Mouse (Mus musculus) lung, embryonic 14.5 days (tissue): ENCODE measurements at regions not wholly inside any gene's neighbourhood (a gene's known extent, or its start where the extent isn't known, plus 50 kb on each side); places are given as distances from the start of the nearest gene placed in this dataset.
A peak's percentile ranks its signal among the peaks of the same experiment; 100 is the strongest.

ENCODE experiments used
- ATAC-seq: fragments of 200-750 bp; cut with Nextera tagmentation; 2 replicates; pipeline ENCODE4 v1.8.0; 2017; ENCODE audit warnings: mild to moderate bottlenecking, moderate TSS enrichment, moderate library complexity; ENCODE audit not compliant: insufficient read depth
- DNase-seq: peaks from one replicate; pipeline ENCODE4 v3.0.0-alpha.2; 2015
- H3K27ac ChIP-seq: fragments of 300-500 bp; sonication (generic); 2 replicates; pipeline ENCODE4 v1.5.1; 2014; ENCODE audit warnings: low read depth, mild to moderate bottlenecking, moderate library complexity
- H3K27me3 ChIP-seq: fragments of 300-500 bp; sonication (generic); 2 replicates; pipeline ENCODE4 v1.6.1; 2014; ENCODE audit warnings: low read length, control low read depth; ENCODE audit not compliant: insufficient read depth
- H3K36me3 ChIP-seq: fragments of 300-500 bp; sonication (generic); 2 replicates; pipeline ENCODE4 v1.6.1; 2014; ENCODE audit warnings: control low read depth; ENCODE audit not compliant: insufficient read depth
- H3K4me1 ChIP-seq: fragments of 300-500 bp; sonication (generic); 2 replicates; pipeline ENCODE4 v1.6.1; 2014; ENCODE audit warnings: antibody characterized with exemption, control low read depth; ENCODE audit not compliant: insufficient read depth
- H3K4me2 ChIP-seq: fragments of 300-500 bp; sonication (generic); 2 replicates; pipeline ENCODE4 v1.6.1; 2014; ENCODE audit warnings: mild to moderate bottlenecking
- H3K4me3 ChIP-seq: fragments of 300-500 bp; sonication (generic); 2 replicates; pipeline ENCODE4 v1.5.1; 2014; ENCODE audit warnings: low read depth, low read length
- H3K9ac ChIP-seq: fragments of 300-500 bp; sonication (generic); 2 replicates; pipeline ENCODE4 v1.6.1; 2014
- H3K9me3 ChIP-seq: fragments of 300-500 bp; sonication (generic); 2 replicates; pipeline ENCODE4 v1.6.1; 2016; ENCODE audit warnings: low read depth, low read length, control low read depth
- CTCF ChIP-seq: IDR thresholded peaks from 2 replicates; pipeline ENCODE4 v1.5.1; 2016; ENCODE audit warnings: antibody characterized with exemption, low read depth
- WGBS: fragments of 180-500 bp; shearing (Covaris S2); extraction: QIAGEN DNeasy Blood & Tissue Kit; methylation state at CpG from one replicate; pipeline ENCODE4 v1.1.7; 2014; 5-methylcytosine and 5-hydroxymethylcytosine counted together

DNA sequence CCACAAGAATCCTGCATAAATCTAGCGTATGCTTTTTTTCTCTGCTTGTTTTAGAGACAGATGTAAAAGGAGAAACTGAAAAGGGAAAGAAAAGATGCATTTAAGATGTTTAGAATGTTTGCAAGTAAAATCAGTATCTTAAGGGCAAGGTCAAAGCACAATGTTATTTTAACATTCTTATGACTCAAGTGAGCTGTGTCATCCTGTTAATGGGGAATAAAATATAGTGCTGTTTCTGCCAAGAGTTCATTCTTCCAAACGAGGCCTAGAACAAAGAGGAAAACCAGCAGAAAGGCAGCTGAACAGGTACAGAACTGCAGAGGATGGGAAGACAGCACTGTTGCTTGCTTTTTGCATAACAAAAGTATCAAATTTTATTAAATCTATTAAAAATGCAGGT is 156.7 kb upstream of the Tmtc1 start:
- Histone ChIP-seq H3K9ac (no peak overlapping the region), H3K27me3 (no peaks in the 10 kb centered on the region), H3K4me1 (no peaks in the 10 kb centered on the region), H3K9me3 (no peaks in the 10 kb centered on the region), H3K4me3 (no peak overlapping the region), H3K36me3 (no peaks in the 10 kb centered on the region), H3K4me2 (no peak overlapping the region), H3K27ac (no peak overlapping the region)
- WGBS = 51% methylated on average over 2 of the region's 2 CpGs
- ATAC-seq (no peak), DNase-seq (no peak)
- TF ChIP-seq CTCF = no peak

GRCm38 (mm10) chr6:148599473-148599872 is 155.3 kb upstream of the Tmtc1 start:
- Histone ChIP-seq H3K9ac (no peak overlapping the region), H3K4me3 (no peak overlapping the region), H3K4me2 (no peak overlapping the region), H3K27ac (no peak overlapping the region), H3K36me3 (no peaks in the 10 kb centered on the region), H3K9me3 (no peaks in the 10 kb centered on the region), H3K4me1 (no peaks in the 10 kb centered on the region; the same call in 1 of the 2 replicates), H3K27me3 (no peaks in the 10 kb centered on the region)
- DNase-seq = no peak
- ATAC-seq = no peak
- WGBS = 76% methylated on average over 4 of the region's 4 CpGs
- no peak for TF ChIP-seq CTCF

GRCm38 (mm10) chr6:148598746-148599337 is 154.7 kb upstream of the Tmtc1 start:
- H3K4me1 ChIP-seq = no peaks in the 10 kb centered on the region; the same call in 1 of the 2 replicates
- no peaks in the 10 kb centered on the region for H3K27me3 ChIP-seq
- ATAC-seq (no peak), DNase-seq (peak; percentile 54)
- no peaks in the 10 kb centered on the region for H3K36me3 ChIP-seq
- no peak overlapping the region for H3K27ac ChIP-seq
- 0 out of 2 replicates have a peak overlapping the region, but pooled peaks have one; percentile 14 for H3K9ac ChIP-seq
- H3K4me2 ChIP-seq = peak overlapping the region; percentile 47
- H3K9me3 ChIP-seq = no peaks in the 10 kb centered on the region
- 9% methylated on average over 16 of the region's 16 CpGs for WGBS
- H3K4me3 ChIP-seq = no peak overlapping the region
- no peak for TF ChIP-seq CTCF

DNA sequence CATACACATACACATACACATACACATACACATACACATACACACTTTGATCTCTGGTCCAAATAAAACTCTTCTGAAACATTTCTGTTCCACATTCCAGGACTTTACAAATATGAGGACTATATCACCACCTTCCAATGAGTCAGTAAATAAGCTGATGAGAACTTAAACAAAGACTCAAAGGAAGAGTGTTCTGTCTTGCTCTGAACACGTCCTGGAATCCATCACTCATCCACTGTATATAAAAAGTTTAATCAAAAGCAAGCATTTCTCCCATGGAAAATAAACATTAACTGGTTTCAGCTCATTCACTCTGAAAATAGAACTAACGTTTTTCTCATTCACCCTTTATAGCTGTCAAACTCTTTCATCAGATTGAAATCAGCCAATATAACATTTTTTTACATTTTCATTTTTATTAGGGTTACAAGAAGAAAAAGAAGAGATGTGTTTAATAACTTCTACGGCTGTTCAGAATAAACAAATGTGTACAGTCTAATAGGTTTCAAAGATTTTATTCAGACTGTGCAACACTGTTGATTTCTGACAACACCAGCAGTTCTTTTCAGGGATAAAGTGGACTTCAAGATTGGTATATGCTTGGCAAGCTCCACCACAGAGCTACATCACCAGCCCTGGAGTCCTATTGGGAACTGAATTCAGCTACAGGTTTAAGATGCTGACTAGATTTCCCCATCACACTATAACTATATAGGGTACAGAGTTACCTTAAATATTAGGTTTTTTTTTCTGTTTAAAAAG is 151.0 kb upstream of the Tmtc1 start:
- 13% methylated on average over 3 of the region's 3 CpGs for WGBS
- H3K27ac ChIP-seq = no peak overlapping the region
- DNase-seq (peak; percentile 61), ATAC-seq (peak; percentile 80)
- H3K36me3 ChIP-seq = no peaks in the 10 kb centered on the region
- TF ChIP-seq CTCF = no peak
- no peak overlapping the region for H3K9ac ChIP-seq
- no peak overlapping the region for H3K4me2 ChIP-seq
- H3K27me3 ChIP-seq = no peaks in the 10 kb centered on the region
- no peak overlapping the region for H3K4me3 ChIP-seq
- no peaks in the 10 kb centered on the region for H3K9me3 ChIP-seq
- H3K4me1 ChIP-seq = no peaks in the 10 kb centered on the region; the same call in 1 of the 2 replicates

- Histone ChIP-seq H3K9ac (no peak overlapping the region), H3K36me3 (no peaks in the 10 kb centered on the region), H3K4me2 (no peak overlapping the region), H3K27me3 (no peaks in the 10 kb centered on the region), H3K9me3 (no peaks in the 10 kb centered on the region), H3K4me3 (no peak overlapping the region), H3K27ac (no peak overlapping the region), H3K4me1 (no peaks in the 10 kb centered on the region)
- ATAC-seq (no peak), DNase-seq (peak; percentile 15)
- WGBS = 78% methylated on average over 4 of the region's 4 CpGs
- no peak for TF ChIP-seq CTCF
Measured at GRCm38 (mm10) chr6:148588971-148589370, 144.8 kb upstream of the Tmtc1 start.

DNA sequence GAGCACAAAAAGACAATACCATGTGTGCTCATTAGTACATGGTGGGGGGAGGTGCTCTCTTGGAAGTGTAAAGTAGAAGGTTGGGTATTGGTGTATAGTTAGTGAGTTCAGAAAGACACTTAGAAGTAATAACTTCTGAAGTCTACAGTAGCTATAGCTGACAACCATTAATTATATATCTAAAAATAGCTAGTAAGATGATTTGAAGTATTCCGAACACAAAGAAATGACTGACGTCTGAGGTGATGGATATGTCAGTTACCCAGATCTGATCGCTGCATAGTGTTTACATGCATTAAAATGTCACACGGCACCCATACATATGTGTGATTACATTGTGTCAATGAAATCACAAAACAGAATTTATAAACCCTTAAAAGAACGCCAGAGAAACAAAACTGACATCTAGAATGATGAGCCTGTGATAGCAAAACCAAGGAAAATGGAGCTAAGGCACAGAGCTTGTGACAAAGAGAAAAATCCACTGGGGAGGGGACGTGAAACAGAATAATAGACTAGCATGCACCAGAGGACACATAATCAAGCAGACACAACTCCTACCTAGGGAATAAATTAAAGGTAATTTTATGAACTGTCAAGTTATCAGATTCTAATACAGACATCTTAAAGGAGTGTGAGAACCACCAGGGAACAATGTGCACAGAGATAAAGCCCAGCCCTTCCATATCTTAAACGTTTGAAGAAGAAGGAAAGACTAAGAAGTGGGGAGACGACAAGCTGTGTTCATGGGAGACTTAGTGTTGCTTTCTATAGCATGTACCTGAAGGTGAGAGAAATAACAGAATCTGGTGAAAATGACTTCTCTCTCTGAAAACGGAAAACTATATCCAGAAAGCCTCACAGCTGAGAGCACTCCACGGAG is 142.5 kb upstream of the Tmtc1 start:
- Histone ChIP-seq H3K27ac (no peak overlapping the region), H3K4me1 (no peaks in the 10 kb centered on the region), H3K4me3 (no peak overlapping the region), H3K4me2 (no peak overlapping the region), H3K27me3 (no peaks in the 10 kb centered on the region), H3K36me3 (no peaks in the 10 kb centered on the region), H3K9me3 (no peaks in the 10 kb centered on the region), H3K9ac (no peak overlapping the region)
- DNase-seq (no peak), ATAC-seq (no peak)
- 69% methylated on average over 10 of the region's 10 CpGs for WGBS
- TF ChIP-seq CTCF = no peak

DNA sequence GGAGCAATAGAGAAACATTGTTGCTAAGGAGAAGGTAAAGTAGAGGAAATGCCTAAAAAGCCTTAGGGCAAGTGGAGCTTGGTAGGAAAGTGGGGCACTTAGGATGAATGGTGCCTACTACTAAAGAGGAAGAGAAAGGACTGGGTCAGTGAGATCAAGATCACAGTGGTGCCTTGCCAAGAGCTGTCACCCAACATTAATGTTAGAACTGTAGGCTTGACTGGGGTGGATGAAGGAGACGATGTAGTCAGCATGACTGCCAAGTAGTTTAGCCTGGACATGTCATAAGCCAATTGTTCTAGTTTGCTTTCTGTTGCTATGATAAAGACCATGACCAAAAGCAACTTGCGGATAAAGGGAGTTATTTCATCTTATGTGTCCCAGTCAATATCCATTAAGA is 139.9 kb upstream of the Tmtc1 start:
- 88% methylated on average over 2 of the region's 2 CpGs for WGBS

More for the DNA sequence above, 139.9 kb upstream of the Tmtc1 start:
- H3K27ac ChIP-seq = no peak overlapping the region
- H3K4me3 ChIP-seq = no peak overlapping the region
- H3K27me3 ChIP-seq = no peaks in the 10 kb centered on the region
- no peaks in the 10 kb centered on the region for H3K36me3 ChIP-seq
- TF ChIP-seq CTCF = no peak
- H3K9me3 ChIP-seq = no peaks in the 10 kb centered on the region
- ATAC-seq (no peak), DNase-seq (no peak)
- no peak overlapping the region for H3K9ac ChIP-seq
- H3K4me1 ChIP-seq = no peaks in the 10 kb centered on the region
- no peak overlapping the region for H3K4me2 ChIP-seq
